Mouse (Mus musculus) monocyte, adult 2 months (primary cell): Measurements from ENCODE around the gene Gm8024.
"Not testable (repeated sequence)": the region's sequence is repeated elsewhere in the genome, so short reads cannot be mapped to it uniquely, and the experiment has no call there.

Experiments
- DNase-seq, 2 experiments: peaks; one replicate each; pipeline ENCODE4 v3.0.0; 2022; ENCODE audit warnings: low spot score in 2 of 2, low read depth in 1 of 2

The Gm8024 gene

GRCm38 (mm10) chr14:42524182-42524581, at the start of gene Gm8024:
Gm8024 (minus strand) TSS chr14:42524282.
- not testable (repeated sequence) for DNase-seq

GRCm38 (mm10) chr14:42543170-42543701, 19.2 kb upstream of the Gm8024 start:
- DNase-seq: not testable (repeated sequence)

- DNase-seq: not testable (repeated sequence)
Measured at GRCm38 (mm10) chr14:42542316-42543169, 18.5 kb upstream of the Gm8024 start.

- DNase-seq: not testable (repeated sequence)
Measured at GRCm38 (mm10) chr14:42502249-42502648, 21.8 kb downstream of the Gm8024 start, which contains the start of gene Gm8020. Gm8020 (minus strand) TSS chr14:42502349.
